Mouse (Mus musculus): ENCODE data around the gene Ankrd55.

GRCm38 (mm10) chr13:112293092-112293491 lies 4.8 kb downstream of the Ankrd55 start:
- TF ChIP-seq CTCF (IDR thresholded peaks at IDR 0.05; ENCODE audit: low read depth) (no peak), EP300 (optimal IDR thresholded peaks at IDR 0.05) (no peak)
